Mouse (Mus musculus): ENCODE measurements around the gene Pakap. TPM values are rescaled to one million over a fixed set of nuclear protein-coding genes. Genes with fewer than 3 reads are reported as not detected.
A peak's percentile ranks its signal among the peaks of the same experiment; 100 is the strongest.

Gene Pakap
- total RNA-seq, 2 experiments from 2014 or later: 22.9 to 23.3 TPM

- DNase-seq (ENCODE audit: low spot score in 2 of 2): no peak
Observed at GRCm38 (mm10) chr4:57570229-57570628, 2.2 kb downstream of the Pakap start.

GRCm38 (mm10) chr4:57574181-57574580 is 6.2 kb downstream of the Pakap start:
- no peak for DNase-seq (ENCODE audit: low spot score in 2 of 2)

GRCm38 (mm10) chr4:57574646-57575045 is 6.7 kb downstream of the Pakap start:
- DNase-seq (ENCODE audit: low spot score in 2 of 2): no peak

GRCm38 (mm10) chr4:57575686-57576085 is 7.7 kb downstream of the Pakap start:
- no peak for DNase-seq (ENCODE audit: low spot score in 2 of 2)

- no peak for DNase-seq (ENCODE audit: low spot score in 2 of 2)
Observed at GRCm38 (mm10) chr4:57576095-57576494, 8.1 kb downstream of the Pakap start.

- DNase-seq (ENCODE audit: low spot score in 2 of 2): no peak
Observed at GRCm38 (mm10) chr4:57579683-57580082, 11.7 kb downstream of the Pakap start.

GRCm38 (mm10) chr4:57585281-57585800 is 17.4 kb downstream of the Pakap start:
- DNase-seq (ENCODE audit: low spot score in 2 of 2): no peak

- no peak for DNase-seq (ENCODE audit: low spot score in 2 of 2)
Observed at GRCm38 (mm10) chr4:57586933-57587658, 19.1 kb downstream of the Pakap start.

- DNase-seq (ENCODE audit: low spot score in 2 of 2): no peak
Observed at GRCm38 (mm10) chr4:57588356-57588755, 20.4 kb downstream of the Pakap start.

GRCm38 (mm10) chr4:57592751-57593150 is 24.8 kb downstream of the Pakap start:
- no peak for DNase-seq (ENCODE audit: low spot score in 2 of 2)

GRCm38 (mm10) chr4:57599946-57600345 is 32.0 kb downstream of the Pakap start:
- no peak for DNase-seq (ENCODE audit: low spot score in 2 of 2)

GRCm38 (mm10) chr4:57600685-57601457 is 32.9 kb downstream of the Pakap start:
- DNase-seq (ENCODE audit: low spot score in 2 of 2): no peak

- DNase-seq (ENCODE audit: low spot score in 2 of 2): no peak
Observed at GRCm38 (mm10) chr4:57601458-57601835, 33.5 kb downstream of the Pakap start.

- DNase-seq (ENCODE audit: low spot score in 2 of 2): no peak
Observed at GRCm38 (mm10) chr4:57601903-57602617, 34.1 kb downstream of the Pakap start.

GRCm38 (mm10) chr4:57606258-57606657 is 38.3 kb downstream of the Pakap start:
- DNase-seq (ENCODE audit: low spot score in 2 of 2): peak in 1 of 2 experiments; percentile 37

GRCm38 (mm10) chr4:57607247-57607942 is 39.4 kb downstream of the Pakap start:
- DNase-seq (ENCODE audit: low spot score in 2 of 2): peak; percentile 79 to 96

GRCm38 (mm10) chr4:57611303-57612077 is 43.5 kb downstream of the Pakap start:
- no peak for DNase-seq (ENCODE audit: low spot score in 2 of 2)

GRCm38 (mm10) chr4:57612716-57613115 is 44.7 kb downstream of the Pakap start:
- no peak for DNase-seq (ENCODE audit: low spot score in 2 of 2)

GRCm38 (mm10) chr4:57614686-57615085 is 46.7 kb downstream of the Pakap start:
- DNase-seq (ENCODE audit: low spot score in 2 of 2): no peak

- DNase-seq (ENCODE audit: low spot score in 2 of 2): no peak
Observed at GRCm38 (mm10) chr4:57618743-57619142, 50.8 kb downstream of the Pakap start.
